Mouse (Mus musculus): ENCODE data around the gene Cx3cr1. TPM values are rescaled to one million over a fixed set of nuclear protein-coding genes. Genes with fewer than 3 reads are reported as not detected.
"Not testable (repeated sequence)": the region's sequence is repeated elsewhere in the genome, so short reads cannot be mapped to it uniquely, and the experiment has no call there.

Gene Cx3cr1
- polyA plus RNA-seq, 1 experiment from 2014 or later = 9.3 TPM

DNA sequence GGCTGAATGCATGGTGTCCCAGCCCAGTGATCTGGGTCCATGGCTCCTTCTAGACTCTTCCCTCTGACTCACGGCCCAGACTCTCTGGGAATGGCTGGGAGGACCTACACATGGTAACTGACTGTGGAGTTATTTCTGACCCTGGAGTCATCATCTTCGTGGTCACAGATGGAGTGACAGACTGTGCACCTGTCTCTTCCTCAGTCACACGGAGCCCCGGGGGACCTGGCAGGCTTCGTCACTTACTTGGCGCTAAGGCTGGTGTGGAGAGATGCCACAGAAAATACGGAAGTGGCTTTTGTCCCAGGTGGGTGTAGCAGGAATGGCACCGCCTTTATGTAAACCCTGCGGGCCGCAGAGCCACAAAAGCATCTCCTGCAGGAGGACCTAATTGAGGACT, 45.5 kb downstream of the Cx3cr1 start:
- Histone ChIP-seq H3K9ac (peak overlapping the region; percentile 94), H3K4me3 (peak overlapping the region; percentile 72; the same call in 1 of the 2 replicates), H3K27me3 (replicated peaks) (no peaks in the 10 kb centered on the region), H3K27ac (replicated peaks) (peak overlapping the region; percentile 99), H3K4me1 (peaks cover 68% of the 10 kb centered on the region), H3K9me3 (no peaks in the 10 kb centered on the region), H3K4me2 (peak overlapping the region; percentile 60), H3K36me3 (peaks cover 7% of the 10 kb centered on the region)
- no peak for ATAC-seq (ENCODE audit: extremely low read depth, insufficient number of reproducible peaks, low FRiP score, low TSS enrichment)
- WGBS = 51% methylated on average over 10 of the region's 10 CpGs

- Histone ChIP-seq H3K9me3 (no peaks in the 10 kb centered on the region), H3K4me3 (peak within 1 kb of the TSS; percentile 72), H3K36me3 (peaks cover 17% of the 10 kb centered on the region), H3K27ac (replicated peaks) (peak within 1 kb of the TSS; percentile 99), H3K27me3 (replicated peaks) (no peaks in the 10 kb centered on the region), H3K4me1 (peaks cover 68% of the 10 kb centered on the region), H3K4me2 (peak within 1 kb of the TSS; percentile 76), H3K9ac (peak within 1 kb of the TSS; percentile 94)
- ATAC-seq (ENCODE audit: extremely low read depth, insufficient number of reproducible peaks, low FRiP score, low TSS enrichment) = peak; percentile 62
- WGBS = 38% methylated on average over 18 of the region's 18 CpGs
These were observed 46.4 kb downstream of the Cx3cr1 start, which contains the start of gene Xirp1 for GRCm38 (mm10) chr9:120023086-120023811. Gene Xirp1, minus strand, starts transcription at chr9:120023598.

GRCm38 (mm10) chr9:120021164-120021563, 48.5 kb downstream of the Cx3cr1 start:
- peaks cover 38% of the 10 kb centered on the region for H3K36me3 ChIP-seq
- peak overlapping the region; percentile 94 for H3K9ac ChIP-seq
- H3K4me1 ChIP-seq = peaks cover 70% of the 10 kb centered on the region
- peak overlapping the region; percentile 76 for H3K4me2 ChIP-seq
- no peaks in the 10 kb centered on the region for H3K9me3 ChIP-seq
- peak overlapping the region; percentile 99 for H3K27ac ChIP-seq (replicated peaks)
- no peaks in the 10 kb centered on the region for H3K27me3 ChIP-seq (replicated peaks)
- peak overlapping the region; percentile 72 for H3K4me3 ChIP-seq
- peak; percentile 31; the same call in 1 of the 2 replicates for ATAC-seq (ENCODE audit: extremely low read depth, insufficient number of reproducible peaks, low FRiP score, low TSS enrichment)
- 20% methylated on average over 5 of the region's 5 CpGs for WGBS

GRCm38 (mm10) chr9:120020285-120020890, 49.3 kb downstream of the Cx3cr1 start:
- Histone ChIP-seq H3K36me3 (peaks cover 45% of the 10 kb centered on the region), H3K27me3 (replicated peaks) (no peaks in the 10 kb centered on the region), H3K4me3 (peak overlapping the region; percentile 72), H3K9ac (peak overlapping the region; percentile 94), H3K27ac (replicated peaks) (peak overlapping the region; percentile 99), H3K9me3 (no peaks in the 10 kb centered on the region), H3K4me2 (peak overlapping the region; percentile 76), H3K4me1 (peaks cover 69% of the 10 kb centered on the region)
- ATAC-seq (ENCODE audit: extremely low read depth, insufficient number of reproducible peaks, low FRiP score, low TSS enrichment) = no peak
- WGBS = 20% methylated on average over 7 of the region's 7 CpGs

DNA sequence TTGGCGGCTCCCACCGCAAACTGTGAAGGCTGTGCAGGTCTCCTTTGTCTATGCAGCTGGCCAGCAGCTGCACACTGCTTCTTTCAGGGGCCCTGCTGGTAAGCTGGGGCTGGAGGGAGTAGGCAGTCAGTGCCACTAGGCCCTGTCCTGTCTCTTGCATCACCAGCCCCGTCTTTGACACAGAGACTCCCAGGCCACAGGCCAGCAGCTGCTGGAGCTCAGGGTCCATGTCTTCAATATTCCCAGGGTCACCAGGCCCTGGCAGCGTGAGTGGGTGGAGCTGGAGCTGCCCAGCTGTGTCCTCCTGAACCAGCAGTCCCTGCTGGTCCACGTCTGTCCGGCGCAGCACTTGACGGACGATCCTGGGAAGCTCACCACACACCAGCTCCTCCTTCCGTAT, 52.7 kb downstream of the Cx3cr1 start:
- Histone ChIP-seq H3K27me3 (replicated peaks) (no peaks in the 10 kb centered on the region), H3K9ac (no peak overlapping the region), H3K4me1 (peaks cover 83% of the 10 kb centered on the region), H3K9me3 (no peaks in the 10 kb centered on the region), H3K4me2 (no peak overlapping the region), H3K27ac (replicated peaks) (no peak overlapping the region), H3K4me3 (no peak overlapping the region), H3K36me3 (peaks cover 78% of the 10 kb centered on the region)
- 69% methylated on average over 10 of the region's 10 CpGs for WGBS
- no peak for ATAC-seq (ENCODE audit: extremely low read depth, insufficient number of reproducible peaks, low FRiP score, low TSS enrichment)

DNA sequence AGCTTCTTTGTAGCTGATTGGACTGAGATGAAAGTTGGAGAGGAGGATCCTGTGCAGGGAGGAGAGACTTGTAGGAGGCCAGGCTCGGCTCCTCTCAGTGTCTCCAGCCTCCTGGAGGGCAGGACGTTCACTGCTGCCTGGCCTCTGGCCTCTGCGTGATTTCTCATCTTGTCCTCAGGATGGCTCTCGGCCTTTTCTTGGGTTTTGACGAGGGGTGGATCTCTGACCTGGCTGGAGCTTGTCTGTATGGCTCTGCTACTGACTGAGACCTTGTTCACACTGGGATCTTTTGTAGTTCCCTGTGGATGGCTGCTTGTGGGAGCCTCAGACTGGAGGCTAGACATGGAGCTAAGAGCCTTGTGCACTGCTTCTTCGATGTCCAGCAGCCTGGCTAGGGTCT, 54.9 kb downstream of the Cx3cr1 start:
- peaks cover 77% of the 10 kb centered on the region for H3K36me3 ChIP-seq
- peaks cover 83% of the 10 kb centered on the region for H3K4me1 ChIP-seq
- ATAC-seq (ENCODE audit: extremely low read depth, insufficient number of reproducible peaks, low FRiP score, low TSS enrichment) = no peak
- H3K4me2 ChIP-seq = no peak overlapping the region
- 51% methylated on average over 6 of the region's 6 CpGs for WGBS
- H3K4me3 ChIP-seq = no peak overlapping the region
- H3K9ac ChIP-seq = peak overlapping the region; percentile 44; the same call in 1 of the 2 replicates
- H3K9me3 ChIP-seq = no peaks in the 10 kb centered on the region
- no peaks in the 10 kb centered on the region for H3K27me3 ChIP-seq (replicated peaks)
- H3K27ac ChIP-seq (replicated peaks) = no peak overlapping the region

- peak overlapping the region; percentile 48 for H3K27ac ChIP-seq (replicated peaks)
- H3K9ac ChIP-seq = peak overlapping the region; percentile 58; the same call in 1 of the 2 replicates
- no peaks in the 10 kb centered on the region for H3K27me3 ChIP-seq (replicated peaks)
- H3K36me3 ChIP-seq = peaks cover 62% of the 10 kb centered on the region
- H3K4me2 ChIP-seq = no peak overlapping the region
- no peak for ATAC-seq (ENCODE audit: extremely low read depth, insufficient number of reproducible peaks, low FRiP score, low TSS enrichment)
- no peak overlapping the region for H3K4me3 ChIP-seq
- 61% methylated on average over 11 of the region's 11 CpGs for WGBS
- peaks cover 70% of the 10 kb centered on the region for H3K4me1 ChIP-seq
- H3K9me3 ChIP-seq = no peaks in the 10 kb centered on the region
These were observed 56.3 kb downstream of the Cx3cr1 start for GRCm38 (mm10) chr9:120013251-120013820.

GRCm38 (mm10) chr9:120012781-120013180, 56.9 kb downstream of the Cx3cr1 start:
- H3K27ac ChIP-seq (replicated peaks) = peak overlapping the region; percentile 48
- ATAC-seq (ENCODE audit: extremely low read depth, insufficient number of reproducible peaks, low FRiP score, low TSS enrichment) = no peak
- no peak overlapping the region for H3K4me2 ChIP-seq
- no peak overlapping the region for H3K9ac ChIP-seq
- no peak overlapping the region for H3K4me3 ChIP-seq
- H3K9me3 ChIP-seq = peaks cover 4% of the 10 kb centered on the region; the same call in 1 of the 2 replicates
- peaks cover 66% of the 10 kb centered on the region for H3K4me1 ChIP-seq
- WGBS = 80% methylated on average over 5 of the region's 5 CpGs
- H3K36me3 ChIP-seq = peaks cover 59% of the 10 kb centered on the region
- H3K27me3 ChIP-seq (replicated peaks) = no peaks in the 10 kb centered on the region

DNA sequence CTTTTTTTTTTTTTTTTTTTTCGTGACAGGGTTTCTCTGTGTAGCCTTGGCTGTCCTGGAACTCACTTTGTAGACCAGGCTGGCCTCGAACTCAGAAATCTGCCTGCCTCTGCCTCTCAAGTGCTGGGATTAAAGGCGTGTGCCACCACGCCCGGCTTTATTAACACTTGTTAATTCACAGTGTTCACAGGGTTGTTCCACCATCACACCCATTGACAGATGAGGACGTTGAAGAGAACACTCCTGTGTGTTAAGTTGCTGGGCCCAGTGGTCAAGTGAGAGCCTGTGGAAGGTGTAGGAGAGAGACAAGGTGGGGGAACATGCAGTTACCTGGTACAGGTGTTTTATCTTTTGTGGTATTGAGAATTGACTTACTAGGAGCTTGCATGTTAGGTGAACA, 57.5 kb downstream of the Cx3cr1 start:
- WGBS = 66% methylated on average over 6 of the region's 6 CpGs
- not testable (repeated sequence) for H3K9me3 ChIP-seq; H3K4me2 ChIP-seq; H3K4me3 ChIP-seq; ATAC-seq (ENCODE audit: extremely low read depth, insufficient number of reproducible peaks, low FRiP score, low TSS enrichment); H3K27me3 ChIP-seq (replicated peaks); H3K9ac ChIP-seq
- Histone ChIP-seq H3K4me1 (peaks cover 60% of the 10 kb centered on the region), H3K27ac (replicated peaks) (peak overlapping the region; percentile 89), H3K36me3 (peaks cover 54% of the 10 kb centered on the region)

DNA sequence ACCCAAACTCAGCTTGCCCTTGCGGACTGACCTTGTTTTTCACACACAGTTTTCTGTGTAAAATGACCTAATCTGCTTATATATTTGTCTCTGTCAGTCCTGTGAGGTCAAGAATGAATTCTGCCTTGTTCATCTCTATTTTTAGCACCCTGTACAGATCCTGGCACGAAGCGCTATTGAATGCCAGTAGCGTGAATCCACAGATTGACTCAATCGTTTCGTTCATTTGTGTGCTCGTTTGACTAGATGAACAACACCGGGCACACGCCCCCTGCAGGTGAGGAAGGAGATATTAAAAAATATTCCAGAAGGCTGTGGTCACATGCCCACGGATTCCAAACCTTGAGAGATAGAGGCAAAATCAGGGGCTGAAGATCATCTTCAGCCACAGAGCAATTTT, 58.1 kb downstream of the Cx3cr1 start:
- Histone ChIP-seq H3K4me1 (peaks cover 53% of the 10 kb centered on the region), H3K27ac (replicated peaks) (peak overlapping the region; percentile 89), H3K4me2 (peak overlapping the region; percentile 72), H3K36me3 (peaks cover 48% of the 10 kb centered on the region), H3K4me3 (peak overlapping the region; percentile 48), H3K9ac (peak overlapping the region; percentile 65), H3K27me3 (replicated peaks) (no peaks in the 10 kb centered on the region), H3K9me3 (peaks cover 4% of the 10 kb centered on the region; the same call in 1 of the 2 replicates)
- peak; percentile 22; the same call in 1 of the 2 replicates for ATAC-seq (ENCODE audit: extremely low read depth, insufficient number of reproducible peaks, low FRiP score, low TSS enrichment)
- under 1% methylated on average over 10 of the region's 10 CpGs for WGBS

- H3K27ac ChIP-seq (replicated peaks) = peak overlapping the region; percentile 89
- WGBS = 2% methylated on average over 54 of the region's 60 CpGs
- ATAC-seq (ENCODE audit: extremely low read depth, insufficient number of reproducible peaks, low FRiP score, low TSS enrichment) = peak; percentile 94
- peaks cover 48% of the 10 kb centered on the region for H3K4me1 ChIP-seq
- H3K4me2 ChIP-seq = peak overlapping the region; percentile 72
- peak overlapping the region; percentile 65 for H3K9ac ChIP-seq
- no peaks in the 10 kb centered on the region for H3K27me3 ChIP-seq (replicated peaks)
- H3K4me3 ChIP-seq = peak overlapping the region; percentile 48
- peaks cover 4% of the 10 kb centered on the region; the same call in 1 of the 2 replicates for H3K9me3 ChIP-seq
- H3K36me3 ChIP-seq = peaks cover 42% of the 10 kb centered on the region
These were observed 58.7 kb downstream of the Cx3cr1 start for GRCm38 (mm10) chr9:120010781-120011511.

Data from heart, embryonic 13.5 days (tissue).